Mouse (Mus musculus) liver, embryonic 13.5 days (tissue): ENCODE results near the gene Rbm24. TPM values are rescaled to one million over a fixed set of nuclear protein-coding genes. Genes with fewer than 3 reads are reported as not detected.

Experiments used
- ATAC-seq: fragments of 200-750 bp; cut with Nextera tagmentation; 2 replicates; pipeline ENCODE4 v1.8.0; 2017; ENCODE audit warnings: low read depth, mild to moderate bottlenecking, moderate number of reproducible peaks, moderate library complexity
- DNase-seq: peaks from one replicate; pipeline ENCODE4 v3.0.0; 2022
- H3K27ac ChIP-seq: fragments of 300-500 bp; sonication (generic); 2 replicates; pipeline ENCODE4 v1.5.1; 2015; ENCODE audit warnings: moderate library complexity, mild to moderate bottlenecking, inconsistent platforms
- H3K27me3 ChIP-seq: fragments of 300-500 bp; sonication (generic); 2 replicates; pipeline ENCODE4 v1.6.1; 2015; ENCODE audit warnings: mild to moderate bottlenecking, inconsistent platforms
- H3K36me3 ChIP-seq: fragments of 300-500 bp; sonication (generic); 2 replicates; pipeline ENCODE4 v1.6.1; 2015; ENCODE audit warnings: mild to moderate bottlenecking, inconsistent platforms
- H3K4me1 ChIP-seq: fragments of 300-500 bp; sonication (generic); replicated peaks from 2 replicates; pipeline ENCODE4 v1.6.1; 2015; ENCODE audit warnings: inconsistent platforms
- H3K4me2 ChIP-seq: fragments of 300-500 bp; sonication (generic); 2 replicates; pipeline ENCODE4 v1.6.1; 2015; ENCODE audit warnings: inconsistent platforms, mild to moderate bottlenecking, moderate library complexity
- H3K4me3 ChIP-seq: fragments of 300-500 bp; sonication (generic); replicated peaks from 2 replicates; pipeline ENCODE4 v1.5.1; 2015; ENCODE audit warnings: mild to moderate bottlenecking, inconsistent platforms
- H3K9ac ChIP-seq: fragments of 300-500 bp; sonication (generic); 2 replicates; pipeline ENCODE4 v1.6.1; 2015; ENCODE audit warnings: mild to moderate bottlenecking, inconsistent platforms
- H3K9me3 ChIP-seq: fragments of 300-500 bp; sonication (generic); replicated peaks from 2 replicates; pipeline ENCODE4 v1.6.1; 2016; ENCODE audit warnings: inconsistent platforms
- WGBS: fragments of 180-500 bp; shearing (Covaris S2); methylation state at CpG from one replicate; pipeline ENCODE4 v1.1.7; 2015; ENCODE audit not compliant: insufficient replicate concordance; 5-methylcytosine and 5-hydroxymethylcytosine counted together
- polyA plus RNA-seq: library from polyadenylated mRNA; unstranded; fragments of >200 nt; fragmentation: Nextera tagmentation; extraction: Ambion mirVana; gene quantifications from 2 replicates; pipeline ENCODE4 v1.2.1, GENCODE M21; 2015

The Rbm24 gene
- 0.14 and 0.17 TPM in 2 replicates for polyA plus RNA-seq

GRCm38 (mm10) chr13:46418141-46418601 lies at the start of gene Rbm24:
Gene Rbm24, plus strand, starts transcription at chr13:46418434.
- Histone ChIP-seq H3K4me1 (no peaks in the 10 kb centered on the region), H3K27ac (no peak within 1 kb of the TSS)

GRCm38 (mm10) chr13:46372884-46373283 lies 45.4 kb upstream of the Rbm24 start:
- WGBS: 33% methylated on average over 7 of the region's 7 CpGs
- Histone ChIP-seq H3K4me1 (no peaks in the 10 kb centered on the region), H3K36me3 (no peaks in the 10 kb centered on the region), H3K27ac (no peak overlapping the region), H3K9ac (no peak overlapping the region), H3K4me2 (no peak overlapping the region), H3K27me3 (no peaks in the 10 kb centered on the region), H3K9me3 (no peaks in the 10 kb centered on the region), H3K4me3 (no peak overlapping the region)
- DNase-seq (no peak), ATAC-seq (no peak)

More at GRCm38 (mm10) chr13:46418141-46418601, at the start of gene Rbm24:
- 2% methylated on average over 38 of the region's 41 CpGs for WGBS
- Histone ChIP-seq H3K4me2 (peak within 1 kb of the TSS; percentile 70), H3K4me3 (peak within 1 kb of the TSS; percentile 55), H3K36me3 (no peaks in the 10 kb centered on the region), H3K9ac (no peak within 1 kb of the TSS), H3K27me3 (peaks cover 42% of the 10 kb centered on the region), H3K9me3 (no peaks in the 10 kb centered on the region)
- DNase-seq: no peak
- no peak for ATAC-seq

DNA sequence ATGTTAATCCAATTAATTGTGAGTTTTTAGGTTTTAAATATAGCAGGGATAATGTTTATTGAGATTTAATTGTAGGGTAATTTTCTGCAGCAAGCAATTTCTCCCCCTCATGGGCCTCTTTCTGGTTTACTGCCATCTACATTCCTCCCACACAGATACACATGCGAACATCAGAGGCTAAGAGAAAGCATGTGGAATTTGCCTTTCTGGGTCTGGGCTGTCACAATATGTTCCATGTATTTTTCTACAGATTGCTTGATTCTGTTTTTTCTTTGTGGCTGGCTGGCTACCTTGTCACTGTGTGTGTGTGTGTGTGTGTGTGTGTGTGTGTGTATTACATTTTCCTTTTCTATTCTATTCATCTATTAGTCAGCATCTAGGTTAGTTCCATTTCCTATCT lies 42.9 kb upstream of the Rbm24 start:
- no peak overlapping the region for H3K27ac ChIP-seq
- 71% methylated on average over 1 of the region's 1 CpGs for WGBS
- ATAC-seq: no peak
- H3K4me3 ChIP-seq: no peak overlapping the region
- no peaks in the 10 kb centered on the region for H3K9me3 ChIP-seq
- H3K9ac ChIP-seq: no peak overlapping the region
- no peaks in the 10 kb centered on the region for H3K4me1 ChIP-seq
- no peak overlapping the region for H3K4me2 ChIP-seq
- no peak for DNase-seq
- no peaks in the 10 kb centered on the region for H3K36me3 ChIP-seq
- H3K27me3 ChIP-seq: no peaks in the 10 kb centered on the region

- Histone ChIP-seq H3K27ac (no peak overlapping the region), H3K4me2 (no peak overlapping the region), H3K36me3 (no peaks in the 10 kb centered on the region), H3K4me3 (no peak overlapping the region), H3K27me3 (no peaks in the 10 kb centered on the region), H3K9ac (no peak overlapping the region), H3K9me3 (no peaks in the 10 kb centered on the region), H3K4me1 (no peaks in the 10 kb centered on the region)
- 72% methylated on average over 8 of the region's 8 CpGs for WGBS
- no peak for DNase-seq
- ATAC-seq: no peak
These were observed 30.8 kb upstream of the Rbm24 start for GRCm38 (mm10) chr13:46387396-46387795.

- Histone ChIP-seq H3K36me3 (no peaks in the 10 kb centered on the region), H3K4me3 (no peak overlapping the region), H3K4me2 (no peak overlapping the region), H3K27ac (no peak overlapping the region), H3K27me3 (no peaks in the 10 kb centered on the region), H3K9ac (no peak overlapping the region), H3K9me3 (no peaks in the 10 kb centered on the region), H3K4me1 (no peaks in the 10 kb centered on the region)
- ATAC-seq (no peak), DNase-seq (no peak)
- WGBS: 54% methylated on average over 1 of the region's 1 CpGs
These were observed 26.6 kb upstream of the Rbm24 start for GRCm38 (mm10) chr13:46391654-46392053.

GRCm38 (mm10) chr13:46392893-46393292 lies 25.3 kb upstream of the Rbm24 start:
- ATAC-seq (no peak), DNase-seq (no peak)
- 30% methylated on average over 4 of the region's 4 CpGs for WGBS
- no peaks in the 10 kb centered on the region for H3K4me1 ChIP-seq
- no peaks in the 10 kb centered on the region for H3K27me3 ChIP-seq
- no peaks in the 10 kb centered on the region for H3K36me3 ChIP-seq
- H3K9me3 ChIP-seq: no peaks in the 10 kb centered on the region
- H3K9ac ChIP-seq: no peak overlapping the region
- H3K27ac ChIP-seq: no peak overlapping the region
- no peak overlapping the region for H3K4me3 ChIP-seq
- H3K4me2 ChIP-seq: no peak overlapping the region

DNA sequence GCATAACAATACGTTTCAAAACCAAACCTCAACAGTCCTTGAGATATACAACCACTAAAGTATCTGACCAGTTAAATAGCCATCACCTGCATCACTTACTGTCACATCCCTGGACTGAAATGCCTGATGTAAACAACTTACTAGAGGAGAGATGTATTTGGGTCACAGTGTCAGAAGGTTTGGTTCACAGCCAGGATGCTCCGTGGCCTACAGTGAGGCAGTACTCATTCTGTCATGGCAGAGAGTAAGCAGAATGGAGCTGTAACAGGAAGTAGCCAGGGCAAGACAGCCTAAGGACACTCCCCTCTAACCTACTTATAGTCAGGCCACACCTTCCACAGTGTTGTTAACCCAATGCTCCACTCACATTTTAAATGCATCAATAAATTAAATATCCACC lies 24.3 kb upstream of the Rbm24 start:
- Histone ChIP-seq H3K36me3 (no peaks in the 10 kb centered on the region), H3K27me3 (no peaks in the 10 kb centered on the region), H3K9me3 (no peaks in the 10 kb centered on the region), H3K9ac (no peak overlapping the region), H3K4me2 (no peak overlapping the region), H3K4me1 (no peaks in the 10 kb centered on the region), H3K4me3 (no peak overlapping the region), H3K27ac (no peak overlapping the region)
- ATAC-seq (no peak), DNase-seq (no peak)
- WGBS: 66% methylated on average over 2 of the region's 2 CpGs

DNA sequence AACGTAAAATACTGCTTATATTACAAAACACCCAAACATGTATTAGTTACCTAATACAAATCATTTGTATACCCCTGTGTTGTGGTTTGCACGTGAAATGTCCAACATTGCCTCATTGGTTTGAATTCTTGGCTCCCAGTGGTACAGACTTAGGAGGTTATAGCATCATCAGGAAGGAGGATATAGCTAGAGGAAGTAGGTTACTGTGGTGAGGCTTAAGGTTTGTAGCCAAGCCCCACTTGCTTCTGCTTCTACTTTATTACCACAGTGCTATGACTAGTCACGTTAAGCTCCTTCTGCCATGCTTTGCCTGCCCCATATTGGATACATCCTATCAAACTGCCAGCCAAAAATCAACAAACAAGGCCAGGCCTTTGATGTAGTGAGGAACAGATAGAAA lies 21.0 kb upstream of the Rbm24 start:
- no peak overlapping the region for H3K4me3 ChIP-seq
- H3K4me1 ChIP-seq: no peaks in the 10 kb centered on the region
- H3K27ac ChIP-seq: no peak overlapping the region
- ATAC-seq: no peak
- no peak for DNase-seq
- H3K27me3 ChIP-seq: no peaks in the 10 kb centered on the region
- 45% methylated on average over 3 of the region's 3 CpGs for WGBS
- no peaks in the 10 kb centered on the region for H3K9me3 ChIP-seq
- H3K36me3 ChIP-seq: no peaks in the 10 kb centered on the region
- no peak overlapping the region for H3K4me2 ChIP-seq
- no peak overlapping the region for H3K9ac ChIP-seq

DNA sequence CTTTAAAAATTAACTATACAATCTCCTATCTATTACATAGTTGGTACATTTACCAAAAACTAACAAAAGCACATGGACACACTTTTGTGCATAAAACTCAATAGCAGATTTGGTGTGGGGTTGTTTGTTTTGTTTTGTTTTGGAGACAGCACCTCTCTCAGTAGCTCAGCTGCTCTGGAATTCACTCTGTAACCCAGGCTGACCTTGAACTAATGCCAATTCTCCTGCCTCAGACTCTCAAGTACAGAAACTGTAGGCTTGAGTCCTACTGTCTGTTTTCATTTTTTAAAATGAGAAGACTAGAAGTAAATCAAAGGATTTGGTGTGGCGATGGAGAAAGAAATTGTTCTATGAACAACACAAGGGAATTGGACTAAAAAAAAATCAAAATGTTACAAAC lies 11.1 kb upstream of the Rbm24 start:
- no peak for DNase-seq
- no peak for ATAC-seq

GRCm38 (mm10) chr13:46412247-46412646 lies 6.0 kb upstream of the Rbm24 start:
- Histone ChIP-seq H3K27ac (no peak overlapping the region), H3K9me3 (no peaks in the 10 kb centered on the region), H3K9ac (no peak overlapping the region), H3K4me1 (no peaks in the 10 kb centered on the region), H3K36me3 (no peaks in the 10 kb centered on the region), H3K27me3 (peaks cover 12% of the 10 kb centered on the region), H3K4me2 (no peak overlapping the region), H3K4me3 (no peak overlapping the region)
- ATAC-seq: no peak
- no peak for DNase-seq

More for the DNA sequence above, 11.1 kb upstream of the Rbm24 start:
- Histone ChIP-seq H3K27ac (no peak overlapping the region), H3K4me1 (no peaks in the 10 kb centered on the region), H3K9me3 (no peaks in the 10 kb centered on the region), H3K9ac (no peak overlapping the region), H3K4me3 (no peak overlapping the region), H3K4me2 (no peak overlapping the region), H3K27me3 (no peaks in the 10 kb centered on the region), H3K36me3 (no peaks in the 10 kb centered on the region)
- WGBS: 67% methylated on average over 1 of the region's 1 CpGs

- ATAC-seq (no peak), DNase-seq (no peak)
- H3K27ac ChIP-seq: no peak overlapping the region
- H3K9me3 ChIP-seq: no peaks in the 10 kb centered on the region
- no peak overlapping the region for H3K4me2 ChIP-seq
- H3K4me1 ChIP-seq: no peaks in the 10 kb centered on the region
- no peak overlapping the region for H3K9ac ChIP-seq
- H3K27me3 ChIP-seq: peaks cover 26% of the 10 kb centered on the region
- H3K4me3 ChIP-seq: no peak overlapping the region
- WGBS: 69% methylated on average over 10 of the region's 10 CpGs
- H3K36me3 ChIP-seq: no peaks in the 10 kb centered on the region
These were observed 4.6 kb upstream of the Rbm24 start for GRCm38 (mm10) chr13:46413588-46413987.

DNA sequence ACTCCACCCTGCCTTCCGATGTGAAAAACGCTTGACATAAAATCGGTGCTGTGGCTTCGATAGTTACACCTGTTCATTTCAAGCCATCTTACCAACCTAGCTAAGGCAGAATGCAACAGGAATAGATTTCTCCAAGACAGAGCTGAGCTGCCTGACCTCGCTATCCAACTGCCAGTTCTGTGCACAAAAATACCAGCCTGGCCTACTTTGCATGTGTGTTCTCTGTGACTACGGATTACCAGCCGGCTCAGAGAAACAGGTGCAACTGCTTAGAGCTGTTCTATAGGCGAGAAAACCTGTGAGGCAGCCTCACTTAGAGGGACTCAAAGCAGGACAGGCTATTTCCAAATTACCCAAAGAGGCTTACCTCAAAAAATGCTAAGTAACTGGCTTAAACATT lies 4.2 kb upstream of the Rbm24 start:
- no peak overlapping the region for H3K9ac ChIP-seq
- ATAC-seq (no peak), DNase-seq (no peak)
- no peaks in the 10 kb centered on the region for H3K9me3 ChIP-seq
- no peak overlapping the region for H3K4me2 ChIP-seq
- H3K4me1 ChIP-seq: no peaks in the 10 kb centered on the region
- 73% methylated on average over 8 of the region's 8 CpGs for WGBS
- H3K36me3 ChIP-seq: no peaks in the 10 kb centered on the region
- H3K27me3 ChIP-seq: peaks cover 30% of the 10 kb centered on the region
- H3K27ac ChIP-seq: no peak overlapping the region
- no peak overlapping the region for H3K4me3 ChIP-seq
